Mouse (Mus musculus): Measurements from ENCODE around the gene Upf2. TPM values are rescaled to one million over a fixed set of nuclear protein-coding genes. Genes with fewer than 3 reads are reported as not detected.

Gene Upf2
- polyA plus RNA-seq, 1 experiment, result 5.6 TPM

DNA sequence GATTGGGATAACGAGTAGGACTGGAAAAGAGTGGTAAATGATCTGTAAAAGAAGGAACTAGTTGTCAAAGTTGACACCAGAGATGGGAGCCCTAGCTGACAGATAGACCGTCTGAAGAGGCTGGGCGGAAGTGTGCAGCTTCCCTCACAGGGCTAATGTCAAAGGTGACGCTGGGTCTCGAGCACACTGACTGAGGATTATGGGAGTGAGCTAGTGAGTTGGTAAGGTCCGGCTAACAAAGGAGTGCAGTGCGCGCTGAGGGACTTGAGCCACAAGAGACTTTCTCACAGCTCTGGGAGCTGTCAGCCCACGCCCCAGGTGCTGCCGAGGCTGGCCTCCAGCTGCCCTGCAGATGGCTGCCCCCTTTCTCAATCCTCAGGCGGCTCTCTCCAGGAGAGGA lies 119.7 kb downstream of the Upf2 start:
- TF ChIP-seq POLR2A (IDR thresholded peaks at IDR 0.05; ENCODE audit: control insufficient read depth, extremely low read depth, insufficient read depth, low read length, poor library complexity) (no peak), CTCF (IDR thresholded peaks at IDR 0.05; ENCODE audit: borderline replicate concordance, control insufficient read depth, extremely low read depth, insufficient read depth, low read length, poor library complexity) (no peak)
- Histone ChIP-seq H3K27ac (ENCODE audit: control insufficient read depth, insufficient read depth, low read length) (no peak overlapping the region), H3K36me3 (ENCODE audit: control insufficient read depth, insufficient read depth, low read length) (no peaks in the 10 kb centered on the region), H3K27me3 (ENCODE audit: control insufficient read depth, insufficient read depth, low read length) (no peaks in the 10 kb centered on the region), H3K4me1 (replicated peaks; ENCODE audit: control insufficient read depth, insufficient read depth, low read length) (no peaks in the 10 kb centered on the region; the same call in 1 of the 2 replicates), H3K4me3 (ENCODE audit: control insufficient read depth, insufficient read depth, low read length) (no peak overlapping the region)
- 71% methylated on average over 11 of the region's 11 CpGs for WGBS
- no peak for DNase-seq

DNA sequence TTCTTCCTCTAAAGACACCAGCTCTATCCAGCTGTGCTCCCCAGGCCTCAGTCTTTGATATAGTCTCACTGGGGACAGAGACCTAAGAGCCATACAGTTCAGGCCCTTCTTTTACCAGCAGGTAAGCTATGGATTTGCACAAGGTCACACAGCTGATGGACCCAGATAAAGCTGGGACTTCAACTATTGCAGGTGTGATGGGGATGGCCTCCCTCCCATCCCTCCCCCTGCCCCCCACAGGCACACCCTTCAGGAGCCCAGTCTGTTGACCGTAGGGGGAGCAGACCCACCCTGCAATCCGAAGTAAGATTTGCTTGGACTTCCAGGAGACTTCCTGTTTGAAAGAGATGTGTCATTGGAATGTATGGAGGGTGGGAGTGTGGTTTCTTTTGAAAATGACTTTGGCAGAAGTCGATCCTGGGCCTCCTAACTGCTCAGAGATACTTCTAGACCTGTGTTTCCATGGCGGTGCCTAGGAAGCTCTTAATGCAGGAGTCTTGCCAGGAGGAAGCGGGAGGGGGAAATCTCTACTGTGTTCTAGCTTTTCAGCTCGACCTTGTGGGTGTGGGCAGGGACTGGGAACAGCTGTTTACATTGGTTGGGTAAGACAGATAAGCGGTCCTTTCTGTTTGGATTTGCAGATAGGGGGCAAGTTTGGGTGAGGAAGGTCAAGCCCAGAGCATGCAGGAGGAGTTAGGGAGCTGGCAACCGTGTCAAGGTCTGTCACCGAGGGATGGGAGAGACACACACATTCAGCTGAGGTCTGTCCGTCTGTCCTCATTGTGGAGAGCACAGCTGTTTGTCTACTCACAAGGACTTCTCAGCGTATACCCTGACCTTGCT lies 120.5 kb downstream of the Upf2 start:
- Histone ChIP-seq H3K36me3 (ENCODE audit: control insufficient read depth, insufficient read depth, low read length) (no peaks in the 10 kb centered on the region), H3K4me3 (ENCODE audit: control insufficient read depth, insufficient read depth, low read length) (no peak overlapping the region), H3K4me1 (replicated peaks; ENCODE audit: control insufficient read depth, insufficient read depth, low read length) (no peaks in the 10 kb centered on the region; the same call in 1 of the 2 replicates), H3K27ac (ENCODE audit: control insufficient read depth, insufficient read depth, low read length) (no peak overlapping the region), H3K27me3 (ENCODE audit: control insufficient read depth, insufficient read depth, low read length) (no peaks in the 10 kb centered on the region)
- no peak for DNase-seq
- no peak for TF ChIP-seq POLR2A (IDR thresholded peaks at IDR 0.05; ENCODE audit: control insufficient read depth, extremely low read depth, insufficient read depth, low read length, poor library complexity)
- TF ChIP-seq CTCF (IDR thresholded peaks at IDR 0.05; ENCODE audit: borderline replicate concordance, control insufficient read depth, extremely low read depth, insufficient read depth, low read length, poor library complexity), result no peak
- WGBS, result 74% methylated on average over 11 of the region's 11 CpGs

DNA sequence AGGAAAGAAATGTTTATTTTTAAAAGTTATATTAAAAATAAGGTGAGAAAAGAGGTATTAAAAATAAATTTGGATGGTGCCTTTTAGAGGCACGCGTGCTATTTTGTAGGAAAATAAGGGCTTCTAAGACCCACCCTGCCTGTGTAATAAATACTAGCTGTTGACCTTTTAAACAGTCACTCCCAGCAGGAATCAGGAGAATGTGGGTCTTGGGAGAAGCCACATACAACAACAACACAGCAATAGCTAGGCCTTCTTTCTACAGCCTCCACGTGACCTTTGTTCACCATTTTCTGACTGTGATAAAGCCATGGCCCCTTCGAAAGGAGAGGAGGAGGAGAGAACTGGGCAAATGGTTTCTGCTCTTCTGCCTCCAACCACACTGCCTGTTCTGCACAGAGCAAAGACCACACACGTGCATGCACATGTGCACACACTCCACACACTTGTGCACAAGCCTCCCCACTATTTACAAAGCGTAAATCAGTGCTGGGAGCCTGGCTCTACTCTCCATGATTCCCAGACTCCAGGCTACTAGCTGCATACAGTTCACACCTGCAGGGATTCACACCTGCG lies 121.5 kb downstream of the Upf2 start:
- TF ChIP-seq POLR2A (IDR thresholded peaks at IDR 0.05; ENCODE audit: control insufficient read depth, extremely low read depth, insufficient read depth, low read length, poor library complexity) (no peak), CTCF (IDR thresholded peaks at IDR 0.05; ENCODE audit: borderline replicate concordance, control insufficient read depth, extremely low read depth, insufficient read depth, low read length, poor library complexity) (no peak)
- 90% methylated on average over 7 of the region's 7 CpGs for WGBS
- DNase-seq, result no peak
- no peak overlapping the region for H3K27ac ChIP-seq (ENCODE audit: control insufficient read depth, insufficient read depth, low read length)
- no peaks in the 10 kb centered on the region for H3K27me3 ChIP-seq (ENCODE audit: control insufficient read depth, insufficient read depth, low read length)
- H3K36me3 ChIP-seq (ENCODE audit: control insufficient read depth, insufficient read depth, low read length), result no peaks in the 10 kb centered on the region
- no peak overlapping the region for H3K4me3 ChIP-seq (ENCODE audit: control insufficient read depth, insufficient read depth, low read length)
- no peaks in the 10 kb centered on the region; the same call in 1 of the 2 replicates for H3K4me1 ChIP-seq (replicated peaks; ENCODE audit: control insufficient read depth, insufficient read depth, low read length)

DNA sequence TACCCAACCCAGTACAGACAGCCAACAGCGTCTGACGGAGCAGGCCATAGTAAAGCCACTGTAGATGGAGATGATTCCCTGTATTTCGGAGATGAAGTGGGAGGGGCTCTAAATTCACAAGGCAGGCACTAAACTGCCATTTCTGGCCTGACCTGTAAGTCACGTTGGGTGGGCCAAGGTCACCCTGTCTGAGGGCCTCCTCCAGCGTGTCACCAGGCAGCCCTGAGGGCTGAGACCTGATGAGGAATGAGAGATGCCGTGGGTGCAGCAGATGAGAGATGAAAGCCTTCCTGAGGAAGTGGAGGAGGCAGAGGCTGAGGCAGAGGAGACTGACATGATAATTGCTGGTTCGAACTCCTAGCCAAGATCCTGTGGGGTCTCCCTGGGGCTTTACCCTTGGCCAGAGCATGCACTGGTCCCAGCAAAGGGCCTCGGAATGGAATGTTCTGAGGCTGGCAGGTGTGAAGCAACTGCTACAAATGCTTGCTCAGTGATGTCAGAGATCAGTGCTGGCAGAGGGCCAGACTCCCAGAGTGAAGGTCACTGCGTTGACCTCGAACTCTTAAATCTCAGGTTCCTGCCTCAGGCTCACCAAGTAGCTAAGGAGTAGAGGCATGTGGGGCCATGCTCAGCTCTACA lies 123.7 kb downstream of the Upf2 start:
- WGBS, result 69% methylated on average over 10 of the region's 10 CpGs
- no peaks in the 10 kb centered on the region; the same call in 1 of the 2 replicates for H3K4me1 ChIP-seq (replicated peaks; ENCODE audit: control insufficient read depth, insufficient read depth, low read length)
- no peaks in the 10 kb centered on the region for H3K27me3 ChIP-seq (ENCODE audit: control insufficient read depth, insufficient read depth, low read length)
- no peaks in the 10 kb centered on the region for H3K36me3 ChIP-seq (ENCODE audit: control insufficient read depth, insufficient read depth, low read length)
- no peak overlapping the region for H3K27ac ChIP-seq (ENCODE audit: control insufficient read depth, insufficient read depth, low read length)
- TF ChIP-seq POLR2A (IDR thresholded peaks at IDR 0.05; ENCODE audit: control insufficient read depth, extremely low read depth, insufficient read depth, low read length, poor library complexity) (no peak), CTCF (IDR thresholded peaks at IDR 0.05; ENCODE audit: borderline replicate concordance, control insufficient read depth, extremely low read depth, insufficient read depth, low read length, poor library complexity) (no peak)
- H3K4me3 ChIP-seq (ENCODE audit: control insufficient read depth, insufficient read depth, low read length), result no peak overlapping the region
- no peak for DNase-seq

DNA sequence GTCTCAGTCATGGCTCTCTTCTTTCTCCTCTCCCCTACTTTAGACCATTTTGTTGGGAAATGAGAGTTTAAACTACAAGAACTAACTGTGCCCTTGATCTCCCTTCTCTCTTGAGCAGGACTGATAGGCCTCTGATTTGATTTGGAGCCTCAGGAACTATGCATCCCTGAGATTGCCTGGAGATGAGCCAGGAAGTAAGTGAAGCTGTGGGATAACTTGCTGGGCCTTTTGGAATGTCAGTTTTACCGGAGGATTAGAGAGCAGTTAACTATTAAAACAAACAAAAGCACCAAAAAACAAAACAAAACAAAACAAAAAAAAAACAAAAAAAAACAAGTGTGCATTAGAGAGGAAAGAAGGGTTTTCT lies 124.2 kb downstream of the Upf2 start:
- H3K4me1 ChIP-seq (replicated peaks; ENCODE audit: control insufficient read depth, insufficient read depth, low read length), result no peaks in the 10 kb centered on the region; the same call in 1 of the 2 replicates
- H3K4me3 ChIP-seq (ENCODE audit: control insufficient read depth, insufficient read depth, low read length), result no peak overlapping the region
- no peaks in the 10 kb centered on the region for H3K36me3 ChIP-seq (ENCODE audit: control insufficient read depth, insufficient read depth, low read length)
- DNase-seq, result no peak
- H3K27me3 ChIP-seq (ENCODE audit: control insufficient read depth, insufficient read depth, low read length), result no peaks in the 10 kb centered on the region
- TF ChIP-seq POLR2A (IDR thresholded peaks at IDR 0.05; ENCODE audit: control insufficient read depth, extremely low read depth, insufficient read depth, low read length, poor library complexity) (no peak), CTCF (IDR thresholded peaks at IDR 0.05; ENCODE audit: borderline replicate concordance, control insufficient read depth, extremely low read depth, insufficient read depth, low read length, poor library complexity) (no peak)
- H3K27ac ChIP-seq (ENCODE audit: control insufficient read depth, insufficient read depth, low read length), result no peak overlapping the region
- WGBS, result 89% methylated on average over 1 of the region's 1 CpGs

DNA sequence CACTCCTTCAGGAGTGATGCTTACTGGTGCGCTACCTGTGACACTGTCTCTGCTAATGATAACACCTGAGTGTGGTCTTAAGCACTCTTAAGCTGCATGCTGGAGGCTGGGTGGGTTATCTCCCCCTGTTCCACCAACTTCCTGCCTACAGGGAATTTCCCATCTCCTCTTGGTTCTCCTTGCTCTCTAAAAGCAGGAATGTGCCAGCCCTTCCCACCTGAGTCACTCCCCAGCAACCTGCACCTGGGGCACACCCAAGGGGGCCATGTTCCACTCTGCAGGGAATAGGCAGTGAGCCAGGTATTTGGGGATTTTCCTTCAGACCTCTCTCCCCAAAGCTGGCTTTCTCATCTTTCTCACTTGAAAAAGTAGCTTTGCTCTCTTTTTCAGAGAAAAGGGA lies 128.8 kb downstream of the Upf2 start:
- Histone ChIP-seq H3K4me1 (replicated peaks; ENCODE audit: control insufficient read depth, insufficient read depth, low read length) (no peaks in the 10 kb centered on the region; the same call in 1 of the 2 replicates), H3K36me3 (ENCODE audit: control insufficient read depth, insufficient read depth, low read length) (no peaks in the 10 kb centered on the region), H3K27me3 (ENCODE audit: control insufficient read depth, insufficient read depth, low read length) (no peaks in the 10 kb centered on the region), H3K27ac (ENCODE audit: control insufficient read depth, insufficient read depth, low read length) (no peak overlapping the region), H3K4me3 (ENCODE audit: control insufficient read depth, insufficient read depth, low read length) (no peak overlapping the region)
- TF ChIP-seq CTCF (IDR thresholded peaks at IDR 0.05; ENCODE audit: borderline replicate concordance, control insufficient read depth, extremely low read depth, insufficient read depth, low read length, poor library complexity) (no peak), POLR2A (IDR thresholded peaks at IDR 0.05; ENCODE audit: control insufficient read depth, extremely low read depth, insufficient read depth, low read length, poor library complexity) (no peak)
- no peak for DNase-seq
- 100% methylated on average over 1 of the region's 1 CpGs for WGBS
